Mouse (Mus musculus): ENCODE data around the gene Cnnm4. TPM values are rescaled to one million over a fixed set of nuclear protein-coding genes. Genes with fewer than 3 reads are reported as not detected.

Cnnm4 gene
- total and polyA plus RNA-seq, 3 experiments, result 7.8 to 8.5 TPM; not detected in 1

DNA sequence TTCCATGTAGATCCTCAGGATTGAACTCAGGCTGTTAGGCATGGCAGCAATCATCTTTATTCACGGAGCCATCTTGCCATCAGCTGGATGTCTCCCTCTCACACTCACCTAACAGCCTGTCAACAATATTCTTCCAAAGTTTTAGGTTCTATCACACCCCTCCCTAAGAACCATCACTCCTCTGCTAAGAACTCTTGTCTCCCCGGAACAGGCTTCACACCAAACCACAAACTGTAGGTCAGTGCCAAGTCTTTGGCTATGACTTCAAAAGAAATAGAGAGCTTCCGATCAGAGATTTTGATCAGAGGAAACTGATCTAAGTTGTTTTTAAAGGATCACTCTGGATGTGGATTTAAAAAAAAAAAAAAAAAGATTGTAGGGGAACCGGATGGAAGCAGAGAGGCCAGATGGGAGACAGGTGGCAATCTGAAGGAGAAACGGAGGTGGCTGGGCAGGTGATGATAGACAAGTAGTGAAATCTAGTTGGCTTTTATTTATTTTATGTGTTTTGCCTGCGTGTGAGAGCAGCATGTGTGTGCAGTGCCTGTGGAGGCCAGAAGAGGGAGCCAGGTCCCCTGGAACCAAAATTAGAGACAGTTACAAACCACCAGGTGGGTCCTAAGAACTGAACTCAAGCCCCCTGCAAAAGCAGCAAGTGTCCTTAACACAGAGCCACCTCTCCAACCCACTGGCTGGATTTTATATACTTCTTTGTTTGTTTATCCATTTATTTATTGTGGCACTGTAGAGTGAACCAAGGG is 17.2 kb upstream of the Cnnm4 start:
- peaks cover 7 to 19% of the 10 kb centered on the region in 2 experiments for H3K4me1 ChIP-seq (ENCODE audit: control insufficient read depth in 1 of 2, insufficient read depth in 2 of 2, low read length in 2 of 2)
- no peak overlapping the region for H3K9ac ChIP-seq (ENCODE audit: control insufficient read depth, low read depth, low read length, poor library complexity, severe bottlenecking)
- no peaks in the 10 kb centered on the region for H3K9me3 ChIP-seq (replicated peaks; ENCODE audit: insufficient read depth, low read length)
- no peak overlapping the region for H3K27ac ChIP-seq (ENCODE audit: control insufficient read depth, low read depth, low read length)
- H3K27me3 ChIP-seq (ENCODE audit: control insufficient read depth in 1 of 2, insufficient read depth in 2 of 2, low read length in 2 of 2), result no peaks in the 10 kb centered on the region
- H3K36me3 ChIP-seq (ENCODE audit: control insufficient read depth in 1 of 2, insufficient read depth in 2 of 2, low read length in 2 of 2), result peaks cover 0 to 16% of the 10 kb centered on the region in 2 experiments; a peak in 2 of 4 replicates
- H3K79me2 ChIP-seq (ENCODE audit: control insufficient read depth, insufficient read depth, low read length, poor library complexity), result no peaks in the 10 kb centered on the region
- TF ChIP-seq ZNF384 (IDR thresholded peaks at IDR 0.05; ENCODE audit: low read depth, low read length) (peak; percentile 68), CTCF (IDR thresholded peaks at IDR 0.05 in 2 of 3, conservative IDR thresholded peaks at IDR 0.05 in 1 of 3; ENCODE audit: control insufficient read depth in 1 of 3, insufficient read depth in 1 of 3, low read depth in 2 of 3, low read length in 3 of 3, poor library complexity in 1 of 3, severe bottlenecking in 1 of 3) (peak; percentile 54 to 66 (median 60)), TAL1 (IDR thresholded peaks at IDR 0.05; ENCODE audit: low read length) (peak; percentile 50), CHD2 (IDR thresholded peaks at IDR 0.05; ENCODE audit: low read length) (no peak), ZC3H11A (IDR thresholded peaks at IDR 0.05; ENCODE audit: low read depth, low read length) (0 out of 2 replicates have a peak, but pooled peaks have one; percentile 8), ZMIZ1 (IDR thresholded peaks at IDR 0.05; ENCODE audit: low read depth, low read length) (no peak), MAX (IDR thresholded peaks at IDR 0.05; ENCODE audit: low read length) (no peak), TCF12 (IDR thresholded peaks at IDR 0.05; ENCODE audit: low read depth, low read length) (peak; percentile 50; the same call in 1 of the 2 replicates), EP300 (IDR thresholded peaks at IDR 0.05; ENCODE audit: low read depth in 1 of 2, low read length in 2 of 2) (peak; percentile 42 to 46; a peak in 3 of 4 replicates), RAD21 (IDR thresholded peaks at IDR 0.05; ENCODE audit: low read depth, low read length) (peak; percentile 45), SMC3 (IDR thresholded peaks at IDR 0.05; ENCODE audit: low read depth, low read length) (peak; percentile 43), MAFK (IDR thresholded peaks at IDR 0.05; ENCODE audit: borderline replicate concordance, low read depth, low read length) (no peak), RCOR1 (IDR thresholded peaks at IDR 0.05; ENCODE audit: low read depth, low read length) (peak; percentile 27; the same call in 1 of the 2 replicates)
- DNase-seq (ENCODE audit: low read depth, low spot score), result peak; percentile 52
- H3K4me3 ChIP-seq (ENCODE audit: control insufficient read depth in 1 of 2, insufficient read depth in 1 of 2, low read depth in 2 of 2, low read length in 2 of 2), result no peak overlapping the region

GRCm38 (mm10) chr1:36457388-36458014 is 13.9 kb upstream of the Cnnm4 start:
- Histone ChIP-seq H3K36me3 (ENCODE audit: control insufficient read depth in 1 of 2, insufficient read depth in 2 of 2, low read length in 2 of 2) (peaks cover 0 to 18% of the 10 kb centered on the region in 2 experiments; a peak in 2 of 4 replicates), H3K4me3 (ENCODE audit: control insufficient read depth in 1 of 2, insufficient read depth in 1 of 2, low read depth in 2 of 2, low read length in 2 of 2) (no peak overlapping the region), H3K4me1 (ENCODE audit: control insufficient read depth in 1 of 2, insufficient read depth in 2 of 2, low read length in 2 of 2) (peaks cover 7 to 29% of the 10 kb centered on the region in 2 experiments), H3K9me3 (replicated peaks; ENCODE audit: insufficient read depth, low read length) (no peaks in the 10 kb centered on the region), H3K27ac (ENCODE audit: control insufficient read depth, low read depth, low read length) (no peak overlapping the region), H3K79me2 (ENCODE audit: control insufficient read depth, insufficient read depth, low read length, poor library complexity) (no peaks in the 10 kb centered on the region), H3K9ac (ENCODE audit: control insufficient read depth, low read depth, low read length, poor library complexity, severe bottlenecking) (peak overlapping the region; percentile 17; the same call in 1 of the 2 replicates), H3K27me3 (ENCODE audit: control insufficient read depth in 1 of 2, insufficient read depth in 2 of 2, low read length in 2 of 2) (no peaks in the 10 kb centered on the region)
- DNase-seq (ENCODE audit: low read depth, low spot score), result peak; percentile 34
- TF ChIP-seq CHD2 (IDR thresholded peaks at IDR 0.05; ENCODE audit: low read length) (no peak), CHD1 (IDR thresholded peaks at IDR 0.05; ENCODE audit: low read depth, low read length) (no peak), MYB (IDR thresholded peaks at IDR 0.05; ENCODE audit: low read depth, low read length) (no peak), MXI1 (IDR thresholded peaks at IDR 0.05; ENCODE audit: low read depth, low read length) (no peak), GABPA (IDR thresholded peaks at IDR 0.05; ENCODE audit: low read depth, low read length) (no peak), MAX (IDR thresholded peaks at IDR 0.05; ENCODE audit: low read length) (no peak), NRF1 (IDR thresholded peaks at IDR 0.05; ENCODE audit: insufficient read depth, low read depth, low read length, poor library complexity, severe bottlenecking) (no peak), TAL1 (IDR thresholded peaks at IDR 0.05; ENCODE audit: low read length) (no peak), GATA1 (IDR thresholded peaks at IDR 0.05; ENCODE audit: low read depth, low read length) (no peak), HCFC1 (IDR thresholded peaks at IDR 0.05; ENCODE audit: low read depth, low read length) (no peak), USF2 (IDR thresholded peaks at IDR 0.05; ENCODE audit: borderline replicate concordance in 1 of 2, insufficient read depth in 1 of 2, low read depth in 1 of 2, low read length in 2 of 2) (no peak), EP300 (IDR thresholded peaks at IDR 0.05; ENCODE audit: low read depth in 1 of 2, low read length in 2 of 2) (no peak), POLR2A (IDR thresholded peaks at IDR 0.05; ENCODE audit: control insufficient read depth in 1 of 2, insufficient read depth in 1 of 2, low read depth in 1 of 2, low read length in 2 of 2, poor library complexity in 1 of 2) (no peak), E2F4 (IDR thresholded peaks at IDR 0.05; ENCODE audit: borderline replicate concordance, low read depth, low read length) (no peak), POLR2AphosphoS5 (IDR thresholded peaks at IDR 0.05; ENCODE audit: borderline replicate concordance, low read depth, low read length) (no peak), JUND (IDR thresholded peaks at IDR 0.05; ENCODE audit: low read depth, low read length) (no peak)
